Mouse (Mus musculus): ENCODE measurements at regions not wholly inside any gene's neighbourhood (a gene's known extent, or its start where the extent isn't known, plus 50 kb on each side); places are given as distances from the start of the nearest gene placed in this dataset.

- TF ChIP-seq CTCF (IDR thresholded peaks at IDR 0.05; ENCODE audit: low read depth), result no peak
- TF ChIP-seq EP300 (IDR thresholded peaks at IDR 0.05; ENCODE audit: low read depth), result no peak
These were observed 94.5 kb upstream of the Paip1 start for GRCm38 (mm10) chr13:119333915-119334314.
